Mouse (Mus musculus): ENCODE measurements around the gene Ciart. TPM values are rescaled to one million over a fixed set of nuclear protein-coding genes. Genes with fewer than 3 reads are reported as not detected.
A peak's percentile ranks its signal among the peaks of the same experiment; 100 is the strongest.
"Not testable (repeated sequence)": the region's sequence is repeated elsewhere in the genome, so short reads cannot be mapped to it uniquely, and the experiment has no call there.

The Ciart gene
- polyA plus RNA-seq (2017; shearing (Covaris generic)) = 10 to 100 TPM in 1 of 3 experiments, 1 to 10 TPM in 2; 2.3 to 11.8 (median 6.6) TPM

DNA sequence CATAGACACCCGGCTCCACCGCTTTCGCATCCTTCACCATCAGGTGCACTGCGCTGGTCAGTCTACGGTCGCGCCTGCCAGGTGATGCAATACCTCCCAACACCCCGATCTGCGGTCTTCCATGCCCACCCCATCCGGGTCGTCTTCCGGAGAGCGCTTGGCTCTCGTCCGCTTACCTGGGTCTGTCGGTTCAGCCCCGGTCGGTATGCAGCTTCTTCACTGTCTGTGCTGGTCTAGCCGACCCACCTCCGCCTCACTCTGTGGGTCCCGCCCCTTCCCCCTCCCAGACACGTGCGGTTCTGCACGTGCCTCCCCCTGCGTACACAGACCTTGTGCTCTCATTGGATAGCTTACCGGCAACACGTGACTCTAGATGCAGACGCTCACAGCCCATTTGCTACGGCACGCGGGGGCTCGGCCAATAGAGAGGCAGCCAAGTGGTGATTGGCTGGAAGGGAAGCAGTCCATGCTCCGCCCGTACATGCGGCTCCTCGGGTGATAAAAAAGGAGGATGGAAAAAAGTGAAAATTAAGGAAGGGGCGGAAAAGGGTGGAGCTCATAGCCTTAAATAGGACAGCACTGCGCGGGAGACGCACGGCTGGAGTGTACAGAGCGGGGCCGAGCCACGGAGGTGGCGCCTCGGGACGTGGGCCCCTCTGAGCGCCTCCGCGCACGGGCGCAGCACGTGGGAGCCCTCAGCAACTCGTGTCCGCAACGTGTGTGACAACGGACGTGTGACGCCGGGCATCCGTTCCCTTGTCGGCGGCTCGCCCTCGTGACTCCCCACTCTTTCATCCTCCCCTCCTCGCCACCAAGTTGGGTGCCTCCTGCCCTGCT is at the start of gene Ciart:
Gene Ciart (minus strand): TSS at position 273 of the 837 bp plus-strand sequence.
- peak; percentile 87 for ATAC-seq

DNA sequence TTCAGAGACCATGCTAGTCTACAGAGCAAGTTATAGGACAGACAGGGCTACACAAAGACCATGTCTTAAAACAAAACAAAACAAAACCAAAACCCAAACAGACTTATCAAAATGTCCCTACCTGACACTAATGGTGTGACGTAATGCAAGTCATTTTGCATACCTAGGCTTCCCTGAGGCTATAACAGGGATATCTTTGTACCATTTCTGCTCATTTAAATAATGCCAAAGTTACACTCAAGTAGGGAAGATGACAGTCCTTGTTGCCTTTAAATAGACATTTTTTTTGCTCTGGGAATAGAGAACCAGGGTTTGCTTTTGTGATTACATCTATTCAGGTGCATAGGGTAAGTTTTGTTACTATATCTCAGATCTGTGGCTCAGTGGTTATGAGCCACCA is 49.4 kb upstream of the Ciart start:
- no peak for ATAC-seq

DNA sequence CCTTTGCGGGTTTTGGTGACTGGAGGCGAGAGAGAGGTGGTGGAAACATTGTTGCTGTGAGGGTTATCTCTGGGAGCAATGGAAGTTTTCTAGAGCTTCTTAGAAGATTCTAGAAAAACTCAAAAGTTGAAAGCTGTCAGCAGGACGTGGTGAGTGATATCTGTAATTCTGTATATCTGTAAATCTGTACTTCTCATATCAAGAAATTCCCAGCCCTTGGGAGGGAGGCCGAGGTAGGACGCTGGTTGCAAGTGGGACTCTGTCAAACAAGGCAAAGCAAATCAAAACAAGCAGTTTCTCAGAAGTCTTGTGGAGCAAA is 48.4 kb upstream of the Ciart start:
- no peak for ATAC-seq

DNA sequence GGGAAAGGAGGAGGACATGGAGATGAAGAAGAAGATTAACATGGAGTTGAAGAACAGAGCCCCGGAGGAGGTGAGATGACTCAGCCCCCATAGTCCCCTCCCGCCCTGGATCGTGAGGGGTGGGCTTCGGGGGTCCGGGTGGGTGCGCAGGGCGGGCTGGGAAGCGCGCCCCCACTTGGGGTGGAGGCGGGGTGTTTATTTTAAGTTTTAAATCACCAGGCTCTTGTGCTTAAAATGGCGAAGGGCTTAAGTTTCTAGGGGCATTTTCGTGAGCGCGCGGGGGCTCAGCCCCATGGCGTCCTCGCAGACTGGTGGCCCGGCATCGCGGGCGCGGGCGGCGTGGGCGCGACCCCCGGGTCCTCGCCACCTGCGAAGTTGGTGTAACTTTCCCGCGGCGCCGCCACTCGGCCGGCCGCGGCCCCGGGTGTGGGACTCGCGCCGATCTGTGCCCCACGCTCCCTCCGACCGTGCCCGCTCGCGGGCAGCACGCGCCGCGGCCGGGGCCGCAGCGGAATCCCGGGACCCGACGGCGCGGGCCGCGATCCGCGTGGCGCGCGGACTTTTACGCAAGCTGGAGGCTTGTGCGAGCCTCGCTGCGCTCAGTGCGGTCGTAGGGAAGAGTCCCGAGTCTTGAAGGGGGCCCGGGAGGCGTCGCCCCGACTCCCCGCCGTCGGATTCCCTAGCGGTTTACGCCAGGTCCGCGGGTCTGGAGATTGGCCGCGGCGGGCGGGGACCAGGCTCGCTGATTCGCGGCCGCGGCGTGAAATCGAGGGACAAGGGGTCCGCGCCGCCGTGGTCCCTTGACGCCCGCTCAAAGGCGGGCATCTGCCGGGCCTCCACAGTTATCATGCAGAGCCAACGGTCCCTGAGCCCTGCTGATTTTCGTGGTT is 47.8 kb upstream of the Ciart start:
- ATAC-seq = no peak

DNA sequence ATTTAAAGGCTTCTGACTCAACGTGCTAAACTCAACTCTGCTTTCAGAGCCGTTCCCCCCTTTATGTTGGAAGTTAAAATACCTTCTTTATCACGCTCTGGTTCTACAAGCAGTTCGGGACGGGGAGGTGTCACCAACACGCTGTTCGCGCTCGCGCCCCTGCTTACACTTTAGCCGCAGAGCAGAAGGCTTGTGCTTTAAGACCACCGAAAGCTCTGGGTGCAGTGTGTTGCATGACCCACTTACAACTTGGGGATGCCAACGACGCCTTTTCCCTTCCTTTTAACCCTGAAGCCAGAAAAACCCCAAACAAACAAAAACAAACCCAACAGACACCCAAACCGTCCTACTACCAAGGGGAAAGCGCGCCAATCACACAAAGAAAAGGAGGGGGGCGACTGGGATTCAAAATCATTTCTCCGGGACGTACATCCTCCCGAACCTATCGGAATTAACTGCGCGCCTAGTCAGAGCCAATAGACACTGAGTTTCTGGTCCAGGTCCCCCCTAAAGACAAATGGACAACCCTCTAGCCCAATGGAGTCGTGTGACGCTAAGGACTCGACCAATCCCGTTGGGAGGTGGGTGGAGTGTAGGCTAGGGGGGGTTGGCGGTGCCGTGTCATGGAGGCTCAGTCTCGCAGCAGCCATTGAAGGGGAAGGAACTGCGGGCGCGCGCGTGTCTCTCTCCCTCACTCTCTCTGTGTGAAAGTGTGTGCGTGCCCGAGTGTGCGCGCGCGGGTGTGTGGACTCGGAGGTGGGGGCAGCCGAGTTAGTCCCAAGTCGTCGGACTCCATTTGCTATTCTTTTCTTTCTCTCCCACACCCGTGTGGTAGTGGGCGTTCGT is 46.8 kb upstream of the Ciart start, which contains the start of gene Anp32e:
Gene Anp32e (plus strand): TSS at position 589 of the 846 bp plus-strand sequence.
- peak; percentile 97 for ATAC-seq

DNA sequence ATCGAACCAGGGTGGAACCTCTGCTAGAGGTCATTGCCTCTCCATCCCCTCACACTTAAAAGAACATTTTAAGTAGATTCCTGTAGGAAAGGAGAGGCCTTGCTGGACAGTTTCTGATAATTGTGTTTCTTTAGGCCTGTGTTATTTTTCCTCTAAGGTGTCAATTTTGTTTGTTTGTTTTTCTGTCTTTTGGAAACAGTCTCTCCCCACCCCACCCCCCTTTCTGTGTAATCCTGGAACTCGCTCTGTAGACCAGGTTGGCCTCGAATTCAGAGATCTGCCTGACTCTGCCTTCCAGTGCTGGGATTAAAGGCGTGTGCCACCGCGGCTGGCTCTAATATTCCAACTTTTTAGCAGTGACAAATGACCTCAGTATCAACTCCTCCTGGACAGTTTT is 46.2 kb upstream of the Ciart start:
- ATAC-seq = no peak

DNA sequence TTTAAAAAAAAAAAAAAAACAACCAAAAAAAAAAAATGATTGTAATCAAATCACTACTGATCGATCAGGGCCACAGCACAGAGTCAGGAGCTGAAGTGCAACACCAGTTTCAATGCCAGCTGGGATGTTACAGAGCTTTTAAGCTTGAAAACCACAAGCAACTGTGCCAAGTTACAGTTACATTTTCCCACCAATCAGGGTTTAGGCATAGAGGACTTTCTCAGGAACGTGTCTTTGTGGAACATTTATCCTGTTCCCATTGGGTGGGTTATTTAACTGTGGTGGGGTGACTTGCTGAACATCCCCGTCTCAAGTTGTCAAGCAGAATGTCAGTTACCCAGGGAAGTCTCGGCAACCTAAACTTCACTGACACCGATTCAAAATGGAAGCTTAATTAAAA is 43.0 kb upstream of the Ciart start:
- no peak for ATAC-seq

DNA sequence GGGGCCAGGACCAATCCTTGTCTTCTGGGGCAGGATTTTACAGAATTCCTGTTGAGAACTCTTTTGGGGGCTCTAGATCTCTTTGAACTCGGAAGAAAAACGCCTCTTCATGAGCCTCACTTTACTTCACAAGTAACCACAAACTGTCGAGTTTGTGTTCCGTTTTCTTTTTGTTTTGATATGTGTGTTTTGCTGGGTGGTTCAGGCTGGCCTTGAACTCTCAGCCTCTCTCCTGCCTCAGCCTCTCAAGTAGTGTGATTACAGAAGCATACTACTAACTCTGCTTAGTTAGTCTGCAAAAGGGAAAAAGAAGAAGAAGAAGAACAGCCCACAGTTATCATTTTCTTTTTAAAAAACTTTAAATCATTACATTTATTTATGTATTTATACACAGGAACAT is 42.1 kb upstream of the Ciart start:
- no peak for ATAC-seq

DNA sequence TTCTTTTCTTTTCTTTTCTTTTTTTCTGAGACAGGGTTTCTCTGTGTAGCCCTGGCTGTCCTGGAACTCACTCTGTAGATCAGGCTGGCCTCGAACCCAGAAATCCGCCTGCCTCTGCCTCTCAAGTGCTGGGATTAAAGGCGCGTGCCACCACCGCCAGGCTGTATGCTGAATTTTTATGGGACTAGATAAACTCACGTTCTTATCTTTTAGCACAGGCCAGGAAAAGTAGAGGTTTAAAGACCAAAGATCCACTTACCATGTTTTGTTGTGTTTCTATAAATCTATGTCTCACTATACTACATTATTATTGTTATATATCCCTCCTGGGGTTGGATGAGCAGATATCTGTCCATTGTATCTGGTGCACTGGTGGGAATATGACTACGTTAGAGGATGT is 41.4 kb upstream of the Ciart start:
- ATAC-seq = not testable (repeated sequence)

DNA sequence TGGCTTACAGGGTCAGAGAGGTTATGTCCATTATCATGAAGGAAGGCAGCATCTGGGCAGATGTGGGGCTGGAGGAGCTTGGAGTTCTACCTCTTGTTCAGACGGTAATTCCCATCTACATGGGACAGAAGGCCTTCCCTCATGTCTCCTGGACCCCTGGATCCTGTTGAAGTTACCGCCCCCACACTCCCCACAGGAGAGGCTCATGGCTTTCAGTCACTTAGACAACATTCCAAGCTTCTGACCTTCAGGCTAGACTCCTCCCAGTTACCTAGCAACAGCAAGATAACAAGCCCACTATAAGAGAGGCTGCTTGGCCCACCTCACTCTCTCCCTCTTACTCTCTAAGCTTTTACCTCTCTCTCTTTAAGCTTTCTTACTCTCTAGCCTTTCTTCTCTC is 38.5 kb upstream of the Ciart start:
- ATAC-seq = not testable (repeated sequence)

DNA sequence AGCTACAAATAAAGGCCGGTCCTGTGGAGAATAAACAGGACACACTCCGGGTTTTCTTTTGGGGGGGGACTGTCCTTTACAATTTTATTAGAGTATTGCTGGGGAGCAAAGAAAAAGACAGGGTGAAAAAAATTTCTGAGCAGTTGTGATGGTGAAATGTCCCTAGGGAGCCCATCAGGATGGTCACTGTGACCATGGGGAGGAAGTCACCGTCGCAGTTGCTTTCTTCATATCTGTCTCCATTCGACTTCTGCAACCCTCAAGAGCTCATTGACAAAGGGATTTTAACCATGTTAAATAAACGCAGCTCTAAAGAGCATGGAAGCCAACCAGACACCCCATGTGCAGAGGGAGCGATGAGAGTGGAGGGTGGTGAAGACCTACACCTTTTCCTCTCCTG is 34.7 kb upstream of the Ciart start:
- no peak for ATAC-seq

DNA sequence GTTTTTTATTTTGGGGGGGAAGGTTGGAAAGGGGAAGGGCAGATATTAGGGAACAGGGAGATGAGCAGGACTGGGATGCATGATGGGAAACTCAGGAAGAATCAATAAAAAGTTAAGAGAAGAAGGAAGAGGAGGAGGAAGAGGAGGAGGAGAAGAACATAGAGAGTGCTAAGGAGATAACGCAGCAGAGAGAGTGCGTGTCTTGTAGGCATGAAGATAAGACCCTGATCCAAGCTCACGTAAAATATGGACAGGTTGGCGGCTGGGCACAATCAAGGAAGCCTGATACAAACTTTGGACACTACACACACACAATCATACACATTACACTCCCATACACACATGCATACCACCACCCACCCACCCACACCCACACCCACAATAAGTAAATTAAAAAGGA is 32.7 kb upstream of the Ciart start:
- no peak for ATAC-seq

DNA sequence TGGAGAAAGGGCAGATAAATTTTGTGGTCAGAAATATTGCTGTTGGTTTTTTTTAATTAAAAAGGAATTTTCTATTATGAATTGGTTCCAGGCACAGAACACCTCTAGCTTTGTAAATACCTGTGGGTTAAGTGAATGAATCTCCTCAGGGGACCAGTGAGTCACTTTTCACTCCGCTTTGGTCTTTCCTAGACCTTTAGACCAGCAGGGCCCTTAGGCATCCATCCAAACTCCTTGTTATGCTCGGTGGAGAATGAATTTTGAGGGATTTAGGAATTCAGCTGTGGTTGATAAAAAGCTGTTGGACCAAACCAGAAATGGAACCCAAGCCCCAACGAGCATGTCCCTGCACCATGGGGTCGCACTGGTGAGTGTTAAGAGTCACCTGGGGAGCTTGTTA is 25.6 kb upstream of the Ciart start:
- ATAC-seq = no peak

DNA sequence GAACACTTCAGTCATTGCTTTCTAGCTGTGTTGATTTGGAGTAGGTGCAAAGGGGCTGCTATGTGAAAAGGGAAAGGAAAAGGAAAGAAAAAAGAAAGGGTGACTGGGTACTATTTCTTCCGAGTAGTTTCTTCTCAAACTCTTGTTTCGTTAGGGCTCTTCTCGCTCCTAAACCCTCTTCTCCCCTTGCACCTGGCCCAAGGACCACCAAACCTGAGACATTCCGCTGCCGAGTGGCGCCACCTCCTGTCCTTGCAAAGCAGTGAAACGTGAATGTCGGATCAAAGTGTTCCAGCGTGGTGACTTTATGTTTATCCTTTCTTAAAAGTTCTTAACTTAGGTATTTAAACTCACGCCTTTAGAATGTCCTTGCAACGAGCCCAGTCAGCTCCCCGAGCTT is 24.8 kb upstream of the Ciart start:
- ATAC-seq = no peak

DNA sequence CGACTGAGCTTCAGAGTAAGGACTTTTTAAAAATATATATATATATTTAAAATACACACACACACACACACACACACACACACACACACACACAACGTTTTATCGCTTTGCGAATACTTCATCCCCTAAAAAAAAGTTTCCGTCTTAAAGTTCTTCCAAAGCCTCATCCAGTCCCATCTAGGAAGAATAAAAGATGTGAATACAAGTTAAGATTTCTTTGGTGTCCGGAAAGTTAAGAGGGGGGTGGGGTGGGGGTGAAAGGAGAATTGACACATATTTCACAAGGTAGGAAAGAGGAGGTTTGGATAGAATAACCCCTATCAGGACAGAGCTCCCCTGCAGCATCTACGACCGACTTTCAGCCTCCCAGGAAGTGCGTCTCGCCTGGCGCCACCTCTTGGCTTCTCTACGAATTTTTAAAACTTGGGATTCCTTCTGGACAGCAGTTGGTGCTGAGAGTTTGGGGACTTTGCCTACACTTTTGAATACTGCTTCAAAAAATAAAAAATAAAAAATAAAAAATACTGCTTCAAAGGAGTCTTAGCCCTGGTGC is 24.0 kb upstream of the Ciart start:
- peak; percentile 39 for ATAC-seq

DNA sequence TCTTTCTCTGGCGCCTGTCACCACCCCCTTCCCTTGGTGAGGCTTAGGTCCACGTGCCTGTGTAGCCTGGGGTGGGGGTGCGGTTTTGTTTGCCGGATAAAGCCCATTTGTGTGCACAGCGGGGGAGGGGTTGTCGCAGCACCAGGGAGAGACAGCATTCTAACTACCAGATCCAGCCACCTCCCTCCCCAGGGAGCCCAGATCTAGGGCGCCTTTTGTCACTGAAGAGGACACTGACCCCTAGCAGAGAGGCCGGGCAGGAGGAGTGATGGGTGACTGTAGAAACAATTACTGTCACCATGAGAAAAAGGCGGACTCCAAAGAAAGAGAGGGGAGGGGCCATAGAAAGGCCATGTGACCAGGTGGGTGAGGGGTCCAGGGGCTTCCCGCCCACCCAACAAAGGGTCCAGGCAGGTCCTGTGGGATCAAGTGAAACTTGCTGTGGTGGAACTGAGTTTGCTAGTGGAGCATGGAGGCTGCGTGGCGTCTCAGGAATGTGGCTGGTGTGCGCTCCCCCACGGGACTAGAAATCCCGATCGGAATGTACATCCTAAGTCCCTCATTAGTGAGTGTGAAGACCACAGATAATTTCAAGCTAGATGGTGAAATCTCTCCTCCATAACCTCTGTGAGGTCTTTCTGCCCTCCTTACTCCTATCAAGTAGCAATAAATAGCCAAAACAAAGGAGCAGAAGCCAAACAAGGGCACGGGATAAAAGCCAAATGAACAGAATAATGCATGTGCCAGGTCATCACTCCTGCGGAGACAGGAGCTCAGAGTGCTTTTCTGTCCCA is 23.3 kb upstream of the Ciart start:
- ATAC-seq = peak; percentile 59

DNA sequence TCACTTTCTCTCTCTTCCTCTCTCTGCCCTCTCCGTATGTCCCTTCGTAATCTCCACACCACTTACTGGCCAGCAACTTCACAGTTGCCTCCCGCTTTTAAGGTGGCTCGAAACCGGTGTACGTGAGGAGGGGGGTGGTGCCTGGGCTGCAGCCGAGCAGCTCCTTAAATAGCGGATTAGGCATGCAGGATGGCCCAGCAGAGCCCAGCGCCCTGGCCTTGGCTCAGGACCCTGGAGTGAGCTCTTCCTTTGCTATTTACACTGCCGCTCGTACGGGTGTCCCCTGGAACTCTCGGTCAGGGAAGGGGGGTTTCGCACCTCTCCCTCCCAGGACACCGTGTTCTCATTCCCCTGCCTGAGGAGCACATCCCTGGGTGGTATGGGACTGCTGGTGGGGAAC is 22.5 kb upstream of the Ciart start, which contains the start of gene Car14:
Gene Car14 (minus strand): TSS at position 124 of the 400 bp plus-strand sequence.
- no peak for ATAC-seq

DNA sequence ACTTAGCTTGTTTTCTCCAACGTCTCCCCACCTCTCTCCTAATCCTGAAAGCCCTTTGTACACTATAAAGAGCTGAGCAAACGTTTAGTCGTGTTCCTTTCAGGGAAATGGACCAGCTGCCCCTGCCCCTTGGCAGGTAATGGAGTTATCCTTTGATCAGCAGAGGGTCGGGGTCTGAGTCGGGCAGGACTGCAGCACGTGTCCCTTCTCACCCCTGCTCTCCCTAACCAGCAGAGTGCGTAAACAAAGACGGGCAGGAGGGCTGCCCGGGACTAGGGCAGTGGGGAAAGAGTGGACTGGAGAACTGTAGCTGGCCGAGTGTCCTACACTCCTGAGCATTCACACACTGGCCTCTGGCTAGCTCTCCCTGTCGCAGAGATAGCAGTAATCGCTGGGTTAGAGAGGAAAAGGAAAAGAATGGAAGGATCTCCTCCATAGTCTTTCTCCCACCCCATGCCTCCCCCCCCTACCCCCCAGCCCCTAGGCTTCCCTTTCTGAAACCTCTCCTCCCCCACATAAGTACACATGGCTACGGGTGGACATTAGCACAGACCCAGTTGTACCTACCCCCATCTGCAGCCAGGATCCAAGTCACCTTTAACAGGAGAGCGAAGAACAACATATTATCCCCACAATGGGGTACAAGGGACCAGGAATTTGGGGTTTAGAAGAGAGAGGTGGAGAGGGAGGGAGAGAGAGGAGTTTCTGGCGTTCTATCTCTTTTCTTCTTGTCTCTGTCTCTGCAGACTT is 21.9 kb upstream of the Ciart start:
- no peak for ATAC-seq

DNA sequence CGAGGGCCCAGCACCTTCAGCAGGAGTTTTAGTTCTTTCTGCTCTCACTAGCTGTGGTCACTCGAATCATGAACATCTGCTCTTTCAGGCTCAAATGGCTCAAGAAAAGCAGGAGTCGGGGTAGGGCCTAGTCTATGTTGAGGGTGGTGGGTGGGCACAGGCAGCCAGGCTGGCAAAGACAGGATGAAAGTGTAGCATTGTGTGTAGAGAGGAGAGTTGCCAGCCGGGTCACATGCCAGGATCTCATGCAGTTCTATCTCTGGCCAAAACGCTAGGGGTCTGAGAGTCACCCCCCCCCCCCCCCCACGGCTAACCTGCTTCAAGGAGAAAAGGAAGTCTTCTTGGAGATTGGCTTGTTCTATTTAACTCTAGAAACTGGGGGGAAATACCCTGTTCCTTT is 20.6 kb upstream of the Ciart start:
- ATAC-seq = no peak

DNA sequence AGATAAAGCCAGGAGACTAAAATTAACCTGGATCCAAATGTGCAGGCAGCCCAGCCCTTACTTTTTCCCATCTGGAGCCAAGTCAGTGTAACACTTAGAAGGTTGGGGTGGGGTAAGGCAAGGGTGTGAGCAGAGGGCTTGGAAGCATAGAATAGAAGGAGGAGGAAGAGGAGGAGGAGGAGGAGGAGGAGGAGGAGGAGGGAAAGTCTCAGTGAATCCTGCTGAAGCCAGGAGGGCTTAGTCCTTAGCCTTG is 20.2 kb upstream of the Ciart start:
- no peak for ATAC-seq

All from inflammation-experienced regulatory T-cells, adult 6 months (primary cell).